Mouse (Mus musculus) bone marrow, adult 2 months (tissue): ENCODE results near the gene Gng13. TPM values are rescaled to one million over a fixed set of nuclear protein-coding genes. Genes with fewer than 3 reads are reported as not detected.

ENCODE experiments used
- H3K27ac ChIP-seq: fragments of 200-500 bp; 2 replicates; pipeline ENCODE4 v1.5.1; 2012; ENCODE audit warnings: low read depth, mild to moderate bottlenecking, control low read depth, inconsistent platforms, low read length; ENCODE audit not compliant: control insufficient read depth, poor library complexity, insufficient read depth
- H3K4me1 ChIP-seq: fragments of 200-500 bp; 2 replicates; pipeline ENCODE4 v1.6.1; 2011; ENCODE audit warnings: low read length; ENCODE audit not compliant: control insufficient read depth, insufficient read depth
- H3K4me3 ChIP-seq: fragments of 200-500 bp; replicated peaks from 2 replicates; pipeline ENCODE3; 2011; ENCODE audit warnings: mild to moderate bottlenecking, low read depth, low read length, control low read depth; ENCODE audit not compliant: control insufficient read depth
- CTCF ChIP-seq: fragments of 200-500 bp; IDR thresholded peaks from 2 replicates; pipeline ENCODE4 v1.5.1; 2011; ENCODE audit warnings: low read length, control low read depth; ENCODE audit not compliant: control insufficient read depth, insufficient read depth
- POLR2A ChIP-seq: fragments of 200-500 bp; IDR thresholded peaks from 2 replicates; pipeline ENCODE4 v1.6.1; 2011; ENCODE audit warnings: low read depth, mild to moderate bottlenecking, control low read depth, low read length, borderline replicate concordance; ENCODE audit not compliant: control insufficient read depth
- WGBS: fragments of 180-500 bp; shearing (Covaris S2); methylation state at CpG from one replicate; pipeline ENCODE4 v1.1.7; 2018; 5-methylcytosine and 5-hydroxymethylcytosine counted together
- polyA plus RNA-seq: library from polyadenylated mRNA; stranded (reverse); fragments of >200 nt; gene quantifications from 2 replicates; pipeline ENCODE4 v1.2.4, GENCODE M21; 2011; ENCODE audit warnings: low replicate concordance; ENCODE audit not compliant: missing spikeins, insufficient read depth, insufficient read length

The Gng13 gene
- polyA plus RNA-seq, 1 experiment = 6.2 TPM

DNA sequence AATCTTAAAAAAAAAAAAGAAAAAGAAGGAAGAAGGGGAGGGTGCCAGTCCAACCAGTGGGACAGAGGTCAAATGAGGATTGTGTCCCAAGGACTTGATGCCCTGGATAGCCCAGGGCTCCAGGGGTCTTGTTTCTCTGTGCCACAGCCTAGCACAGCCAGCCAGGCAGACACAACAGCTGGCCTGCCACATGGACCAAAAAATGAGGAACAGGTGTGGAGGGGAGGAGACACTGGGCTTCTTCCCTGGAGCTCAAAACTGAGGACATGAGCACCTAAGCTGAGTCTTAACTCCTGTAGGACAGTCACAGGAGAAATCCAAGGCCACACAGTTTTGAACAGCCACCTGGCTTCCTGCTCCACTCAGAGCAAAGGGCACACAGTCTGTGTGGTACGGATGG, 20.7 kb upstream of the Gng13 start:
- Histone ChIP-seq H3K4me1 (no peaks in the 10 kb centered on the region), H3K27ac (no peak overlapping the region), H3K4me3 (no peak overlapping the region)
- 21% methylated on average over 1 of the region's 1 CpGs for WGBS
- no peak for TF ChIP-seq POLR2A
- TF ChIP-seq CTCF = no peak

DNA sequence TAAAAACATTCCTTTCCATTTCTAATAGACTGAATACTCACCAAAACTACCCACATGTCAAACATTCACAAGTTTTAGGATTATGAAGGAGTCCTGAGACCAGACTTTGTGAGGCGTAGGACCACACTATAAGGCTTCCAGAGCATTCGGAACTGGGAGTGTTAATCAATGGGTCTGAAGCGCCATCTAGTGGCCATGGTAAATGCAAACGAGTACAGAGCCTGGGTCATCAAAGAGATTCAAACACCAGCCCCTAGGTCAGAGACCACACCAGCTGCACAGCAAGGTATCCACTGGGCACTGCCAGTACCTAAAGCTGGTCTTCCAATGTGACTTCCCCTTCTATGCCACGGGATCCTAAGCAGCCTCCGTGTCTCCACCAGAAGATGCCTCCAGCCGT, 18.5 kb upstream of the Gng13 start:
- H3K27ac ChIP-seq = no peak overlapping the region
- H3K4me1 ChIP-seq = no peaks in the 10 kb centered on the region
- H3K4me3 ChIP-seq = no peak overlapping the region
- TF ChIP-seq POLR2A (no peak), CTCF (peak; percentile 61)
- WGBS = 12% methylated on average over 7 of the region's 7 CpGs

- Histone ChIP-seq H3K4me1 (no peaks in the 10 kb centered on the region), H3K4me3 (no peak overlapping the region), H3K27ac (no peak overlapping the region)
- 55% methylated on average over 9 of the region's 9 CpGs for WGBS
- TF ChIP-seq POLR2A (no peak), CTCF (peak; percentile 55)
Measured at GRCm38 (mm10) chr17:25700863-25701496, 16.0 kb upstream of the Gng13 start.

- 73% methylated on average over 2 of the region's 2 CpGs for WGBS
- Histone ChIP-seq H3K4me1 (no peaks in the 10 kb centered on the region), H3K4me3 (no peak overlapping the region), H3K27ac (no peak overlapping the region)
- TF ChIP-seq POLR2A (no peak), CTCF (no peak)
Measured at GRCm38 (mm10) chr17:25709994-25710393, 7.0 kb upstream of the Gng13 start.

DNA sequence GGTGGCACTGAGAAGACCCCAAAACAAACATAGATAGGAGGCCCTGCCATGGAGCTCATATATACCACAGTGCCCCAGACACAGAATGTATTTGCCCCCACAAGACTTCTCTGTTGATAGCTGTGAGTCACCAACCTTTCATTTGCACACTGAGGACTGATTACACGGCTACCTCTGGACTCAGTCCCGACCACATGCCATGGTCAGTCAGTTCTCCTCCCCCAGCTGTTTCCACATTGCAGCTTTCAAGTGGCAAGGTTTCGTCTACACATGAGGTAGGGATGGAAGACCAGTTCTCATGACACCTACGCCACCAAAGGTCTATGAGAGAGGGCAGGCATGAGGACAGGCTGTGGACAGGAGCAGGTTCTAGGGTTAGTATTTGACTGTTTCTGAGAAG, 5.8 kb upstream of the Gng13 start:
- Histone ChIP-seq H3K27ac (no peak overlapping the region), H3K4me1 (no peaks in the 10 kb centered on the region), H3K4me3 (no peak overlapping the region)
- TF ChIP-seq CTCF = no peak
- no peak for TF ChIP-seq POLR2A
- WGBS = 63% methylated on average over 4 of the region's 4 CpGs

DNA sequence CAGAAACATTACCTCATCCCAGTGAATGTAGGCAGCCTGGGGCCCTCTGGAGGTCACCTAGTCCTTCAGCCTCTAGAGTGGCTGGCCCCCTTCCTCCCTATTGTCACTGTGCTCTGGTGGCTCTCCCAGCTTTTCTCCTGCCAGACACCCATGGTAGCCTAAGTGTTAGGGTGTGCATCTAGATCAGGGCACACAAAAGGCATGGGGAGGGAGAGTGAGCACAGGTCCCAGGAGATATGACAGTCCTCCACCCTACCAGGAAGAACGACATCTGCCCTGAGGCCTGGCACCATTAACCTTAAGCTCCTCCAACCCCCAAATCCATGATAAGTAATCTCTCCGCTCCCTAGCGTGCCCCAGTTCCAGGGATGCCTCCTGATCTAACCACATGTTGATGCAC, 1.3 kb upstream of the Gng13 start:
- no peak overlapping the region for H3K27ac ChIP-seq
- TF ChIP-seq CTCF = no peak
- no peak overlapping the region for H3K4me3 ChIP-seq
- WGBS = 58% methylated on average over 3 of the region's 3 CpGs
- H3K4me1 ChIP-seq = no peaks in the 10 kb centered on the region

- WGBS = 13% methylated on average over 6 of the region's 6 CpGs
- TF ChIP-seq CTCF = no peak
- TF ChIP-seq POLR2A = no peak
- Histone ChIP-seq H3K4me3 (no peak overlapping the region), H3K27ac (no peak overlapping the region), H3K4me1 (no peaks in the 10 kb centered on the region)
Measured at GRCm38 (mm10) chr17:25716130-25716529, 841 bp upstream of the Gng13 start.

GRCm38 (mm10) chr17:25717691-25718090, 720 bp downstream of the Gng13 start:
- Histone ChIP-seq H3K4me3 (no peak overlapping the region), H3K27ac (no peak overlapping the region), H3K4me1 (no peaks in the 10 kb centered on the region)
- TF ChIP-seq CTCF (no peak), POLR2A (no peak)
- WGBS = 21% methylated on average over 6 of the region's 6 CpGs

- WGBS = 94% methylated on average over 5 of the region's 5 CpGs
- no peaks in the 10 kb centered on the region; the same call in 1 of the 2 replicates for H3K4me1 ChIP-seq
Measured at GRCm38 (mm10) chr17:25721476-25721875, 4.5 kb downstream of the Gng13 start.

More at GRCm38 (mm10) chr17:25721476-25721875, 4.5 kb downstream of the Gng13 start:
- no peak for TF ChIP-seq CTCF
- TF ChIP-seq POLR2A = no peak
- Histone ChIP-seq H3K27ac (no peak overlapping the region), H3K4me3 (no peak overlapping the region)
